Mouse (Mus musculus): Measurements from ENCODE around the gene Slc25a26.

DNA sequence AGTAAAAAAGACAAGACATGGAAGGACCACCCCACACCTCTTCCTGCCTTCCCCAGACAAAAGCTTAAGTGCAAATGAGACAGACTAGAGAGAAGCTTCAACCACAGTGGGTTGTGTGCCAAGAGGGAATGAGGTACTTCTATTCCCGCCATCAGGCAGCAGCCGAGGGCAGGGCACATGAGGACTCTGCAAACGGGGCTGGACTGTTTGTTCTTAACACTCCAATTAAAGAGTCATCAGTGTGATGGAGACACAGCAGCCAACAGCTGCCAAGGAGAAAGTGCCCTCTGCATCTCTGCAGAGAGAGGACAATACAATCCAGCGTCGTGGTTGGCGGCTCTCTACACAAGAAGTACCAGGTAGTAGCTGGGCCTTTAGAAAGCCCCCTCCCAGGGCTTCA is 128.7 kb downstream of the Slc25a26 start:
- TF ChIP-seq POLR2A (IDR thresholded peaks at IDR 0.05; ENCODE audit: insufficient read depth, low read depth, low read length) (no peak), CTCF (IDR thresholded peaks at IDR 0.05; ENCODE audit: insufficient read depth, low read depth, low read length) (no peak)
